8 mouse cellular contexts compared by ENCODE assay signal in genomic region chr10:117452190-117452950, GRCm38 (mm10).
DNase-seq lines count a peak whose midpoint lies in the region; ATAC-seq and TF ChIP-seq lines count a peak whose summit lies in the region.

No protein-coding gene starts in this region.

- H3K4me2 ChIP-seq in forebrain, embryonic 11.5 days (ENCODE audit: low read depth, low read length, severe bottlenecking) = no peak overlapping the region

- DNase-seq in layer of hippocampus, adult 11-12 months (ENCODE audit: low spot score) = peak; percentile 20
- no peak for DNase-seq in layer of hippocampus, adult 2 months (ENCODE audit: low spot score in 2 of 2)
- DNase-seq in T-cell, adult 2 months (ENCODE audit: low spot score) = peak; percentile 75
- DNase-seq in heart, postnatal 4 days = peak; percentile 60
- no peak for DNase-seq in forebrain, embryonic 11.5 days (ENCODE audit: low spot score)
- DNase-seq in limb, embryonic 10.5 days (ENCODE audit: low spot score) = no peak
- DNase-seq in urinary bladder, postnatal 14 days (ENCODE audit: low spot score) = no peak

- H3K36me3 ChIP-seq in forebrain, embryonic 11.5 days (ENCODE audit: control insufficient read depth, insufficient read depth, low read length) = no peaks in the 10 kb centered on the region
- H3K36me3 ChIP-seq in limb, embryonic 10.5 days = no peaks in the 10 kb centered on the region

- H3K9me3 ChIP-seq in forebrain, embryonic 11.5 days (ENCODE audit: control insufficient read depth, low read length) = no peaks in the 10 kb centered on the region
- no peaks in the 10 kb centered on the region for H3K9me3 ChIP-seq in limb, embryonic 10.5 days (replicated peaks)

- H3K27ac ChIP-seq in layer of hippocampus, adult 2 months = no peak overlapping the region
- no peak overlapping the region for H3K27ac ChIP-seq in forebrain, embryonic 11.5 days (ENCODE audit: low read depth, low read length)
- H3K27ac ChIP-seq in limb, embryonic 10.5 days = no peak overlapping the region

- TF ChIP-seq CTCF in layer of hippocampus, adult 2 months (conservative IDR thresholded peaks at IDR 0.05) = no peak

- peaks cover 3% of the 10 kb centered on the region; the same call in 1 of the 2 replicates for H3K4me1 ChIP-seq in forebrain, embryonic 11.5 days (replicated peaks; ENCODE audit: control insufficient read depth, insufficient read depth, low read length)
- peaks cover 11% of the 10 kb centered on the region for H3K4me1 ChIP-seq in limb, embryonic 10.5 days

- H3K4me3 ChIP-seq in layer of hippocampus, adult 2 months = no peak overlapping the region
- H3K4me3 ChIP-seq in forebrain, embryonic 11.5 days (ENCODE audit: low read depth, low read length) = no peak overlapping the region
- no peak overlapping the region for H3K4me3 ChIP-seq in limb, embryonic 10.5 days

- WGBS in forebrain, embryonic 11.5 days = 32% methylated on average over 7 of the region's 7 CpGs
- WGBS in limb, embryonic 10.5 days = 36% methylated on average over 7 of the region's 7 CpGs

- no peaks in the 10 kb centered on the region for H3K27me3 ChIP-seq in forebrain, embryonic 11.5 days (ENCODE audit: control insufficient read depth, insufficient read depth, low read length)
- H3K27me3 ChIP-seq in limb, embryonic 10.5 days (ENCODE audit: low read depth, poor library complexity, severe bottlenecking) = no peaks in the 10 kb centered on the region

- 0 out of 2 replicates have a peak, but pooled peaks have one; percentile 27 for ATAC-seq in neutrophil, adult 5-6 weeks (ENCODE audit: extremely low read depth, insufficient number of reproducible peaks, low FRiP score, poor library complexity, severe bottlenecking)
- ATAC-seq in forebrain, embryonic 11.5 days (replicated peaks; ENCODE audit: low FRiP score) = no peak

- no peak overlapping the region for H3K9ac ChIP-seq in forebrain, embryonic 11.5 days (ENCODE audit: low read length)

Comparison
In these comparisons a context has a peak if more than half of its experiments do, and no peak if none do; other contexts are left out.
1. DNase-seq: peak in layer of hippocampus, adult 11-12 months (single experiment), T-cell, adult 2 months (single experiment) and heart, postnatal 4 days (single experiment); none in layer of hippocampus, adult 2 months (0 of 2), forebrain, embryonic 11.5 days (single experiment), limb, embryonic 10.5 days (single experiment) and urinary bladder, postnatal 14 days (single experiment).